Mouse (Mus musculus): ENCODE measurements around the gene Nacc2. TPM values are rescaled to one million over a fixed set of nuclear protein-coding genes. Genes with fewer than 3 reads are reported as not detected.

Nacc2 gene
- polyA plus RNA-seq, 1 experiment from 2014 or later = 6.6 TPM

GRCm38 (mm10) chr2:26141893-26142635 lies 19.0 kb upstream of the Nacc2 start:
- H3K9ac ChIP-seq (ENCODE audit: low read depth, low read length) = no peak overlapping the region
- no peak overlapping the region for H3K4me3 ChIP-seq (ENCODE audit: low read length)
- H3K4me2 ChIP-seq (replicated peaks; ENCODE audit: low read depth, low read length) = no peak overlapping the region
- peaks cover 4% of the 10 kb centered on the region for H3K36me3 ChIP-seq (ENCODE audit: control insufficient read depth, insufficient read depth, low read length)
- peaks cover 21% of the 10 kb centered on the region for H3K4me1 ChIP-seq (ENCODE audit: control insufficient read depth, insufficient read depth, low read length)
- H3K27ac ChIP-seq (ENCODE audit: low read depth, low read length) = no peak overlapping the region
- no peak for ATAC-seq (ENCODE audit: low FRiP score, low TSS enrichment)
- H3K9me3 ChIP-seq (ENCODE audit: control insufficient read depth, low read length) = no peaks in the 10 kb centered on the region
- no peaks in the 10 kb centered on the region for H3K27me3 ChIP-seq (ENCODE audit: control insufficient read depth, insufficient read depth, low read length)
- WGBS = 63% methylated on average over 12 of the region's 12 CpGs

GRCm38 (mm10) chr2:26140903-26141302 lies 17.9 kb upstream of the Nacc2 start:
- Histone ChIP-seq H3K27ac (ENCODE audit: low read depth, low read length) (peak overlapping the region; percentile 52; the same call in 1 of the 2 replicates), H3K4me3 (ENCODE audit: low read length) (peak overlapping the region; percentile 74), H3K9me3 (ENCODE audit: control insufficient read depth, low read length) (no peaks in the 10 kb centered on the region), H3K4me1 (ENCODE audit: control insufficient read depth, insufficient read depth, low read length) (peaks cover 21% of the 10 kb centered on the region), H3K27me3 (ENCODE audit: control insufficient read depth, insufficient read depth, low read length) (no peaks in the 10 kb centered on the region), H3K4me2 (replicated peaks; ENCODE audit: low read depth, low read length) (peak overlapping the region; percentile 74), H3K36me3 (ENCODE audit: control insufficient read depth, insufficient read depth, low read length) (peaks cover 6% of the 10 kb centered on the region), H3K9ac (ENCODE audit: low read depth, low read length) (peak overlapping the region; percentile 84)
- ATAC-seq (ENCODE audit: low FRiP score, low TSS enrichment) = peak; percentile 3
- 15% methylated on average over 6 of the region's 6 CpGs for WGBS

GRCm38 (mm10) chr2:26140292-26140819 lies 17.3 kb upstream of the Nacc2 start:
- ATAC-seq (ENCODE audit: low FRiP score, low TSS enrichment) = peak; percentile 88
- H3K9ac ChIP-seq (ENCODE audit: low read depth, low read length) = peak overlapping the region; percentile 84
- WGBS = under 1% methylated on average over 60 of the region's 60 CpGs

GRCm38 (mm10) chr2:26139545-26140206 lies 16.7 kb upstream of the Nacc2 start:
- Histone ChIP-seq H3K4me2 (replicated peaks; ENCODE audit: low read depth, low read length) (peak overlapping the region; percentile 74), H3K9me3 (ENCODE audit: control insufficient read depth, low read length) (no peaks in the 10 kb centered on the region), H3K4me3 (ENCODE audit: low read length) (peak overlapping the region; percentile 74), H3K27me3 (ENCODE audit: control insufficient read depth, insufficient read depth, low read length) (no peaks in the 10 kb centered on the region), H3K36me3 (ENCODE audit: control insufficient read depth, insufficient read depth, low read length) (peaks cover 6% of the 10 kb centered on the region), H3K9ac (ENCODE audit: low read depth, low read length) (peak overlapping the region; percentile 84), H3K4me1 (ENCODE audit: control insufficient read depth, insufficient read depth, low read length) (peaks cover 15% of the 10 kb centered on the region; the same call in 1 of the 2 replicates), H3K27ac (ENCODE audit: low read depth, low read length) (peak overlapping the region; percentile 92)
- under 1% methylated on average over 42 of the region's 60 CpGs for WGBS
- peak; percentile 71; the same call in 1 of the 2 replicates for ATAC-seq (ENCODE audit: low FRiP score, low TSS enrichment)

More at GRCm38 (mm10) chr2:26140292-26140819, 17.3 kb upstream of the Nacc2 start:
- Histone ChIP-seq H3K27ac (ENCODE audit: low read depth, low read length) (peak overlapping the region; percentile 92), H3K4me1 (ENCODE audit: control insufficient read depth, insufficient read depth, low read length) (peaks cover 18% of the 10 kb centered on the region), H3K9me3 (ENCODE audit: control insufficient read depth, low read length) (no peaks in the 10 kb centered on the region), H3K27me3 (ENCODE audit: control insufficient read depth, insufficient read depth, low read length) (no peaks in the 10 kb centered on the region), H3K36me3 (ENCODE audit: control insufficient read depth, insufficient read depth, low read length) (peaks cover 6% of the 10 kb centered on the region), H3K4me3 (ENCODE audit: low read length) (peak overlapping the region; percentile 74), H3K4me2 (replicated peaks; ENCODE audit: low read depth, low read length) (peak overlapping the region; percentile 74)

GRCm38 (mm10) chr2:26139034-26139544 lies 16.1 kb upstream of the Nacc2 start:
- Histone ChIP-seq H3K36me3 (ENCODE audit: control insufficient read depth, insufficient read depth, low read length) (peaks cover 6% of the 10 kb centered on the region), H3K4me3 (ENCODE audit: low read length) (peak overlapping the region; percentile 74), H3K4me2 (replicated peaks; ENCODE audit: low read depth, low read length) (peak overlapping the region; percentile 74), H3K27ac (ENCODE audit: low read depth, low read length) (peak overlapping the region; percentile 92; the same call in 1 of the 2 replicates), H3K9me3 (ENCODE audit: control insufficient read depth, low read length) (no peaks in the 10 kb centered on the region), H3K9ac (ENCODE audit: low read depth, low read length) (peak overlapping the region; percentile 84; the same call in 1 of the 2 replicates), H3K27me3 (ENCODE audit: control insufficient read depth, insufficient read depth, low read length) (no peaks in the 10 kb centered on the region), H3K4me1 (ENCODE audit: control insufficient read depth, insufficient read depth, low read length) (peaks cover 19% of the 10 kb centered on the region; the same call in 1 of the 2 replicates)
- ATAC-seq (ENCODE audit: low FRiP score, low TSS enrichment) = no peak
- WGBS = 62% methylated on average over 7 of the region's 7 CpGs

- Histone ChIP-seq H3K27me3 (ENCODE audit: control insufficient read depth, insufficient read depth, low read length) (no peaks in the 10 kb centered on the region), H3K4me3 (ENCODE audit: low read length) (peak overlapping the region; percentile 74; the same call in 1 of the 2 replicates), H3K4me1 (ENCODE audit: control insufficient read depth, insufficient read depth, low read length) (peaks cover 25% of the 10 kb centered on the region; the same call in 1 of the 2 replicates), H3K36me3 (ENCODE audit: control insufficient read depth, insufficient read depth, low read length) (peaks cover 6% of the 10 kb centered on the region), H3K9me3 (ENCODE audit: control insufficient read depth, low read length) (no peaks in the 10 kb centered on the region), H3K9ac (ENCODE audit: low read depth, low read length) (peak overlapping the region; percentile 84; the same call in 1 of the 2 replicates), H3K4me2 (replicated peaks; ENCODE audit: low read depth, low read length) (peak overlapping the region; percentile 74; the same call in 1 of the 2 replicates), H3K27ac (ENCODE audit: low read depth, low read length) (peak overlapping the region; percentile 92; the same call in 1 of the 2 replicates)
- whole genome bisulfite sequencing = 83% methylated on average over 31 of the region's 31 CpGs
- no peak for ATAC-seq (ENCODE audit: low FRiP score, low TSS enrichment)
Measured at GRCm38 (mm10) chr2:26138252-26139033, 15.4 kb upstream of the Nacc2 start.

- Histone ChIP-seq H3K27me3 (ENCODE audit: control insufficient read depth, insufficient read depth, low read length) (no peaks in the 10 kb centered on the region), H3K4me3 (ENCODE audit: low read length) (no peak overlapping the region), H3K4me1 (ENCODE audit: control insufficient read depth, insufficient read depth, low read length) (peaks cover 42% of the 10 kb centered on the region), H3K36me3 (ENCODE audit: control insufficient read depth, insufficient read depth, low read length) (peaks cover 6% of the 10 kb centered on the region), H3K9me3 (ENCODE audit: control insufficient read depth, low read length) (no peaks in the 10 kb centered on the region), H3K4me2 (replicated peaks; ENCODE audit: low read depth, low read length) (no peak overlapping the region), H3K9ac (ENCODE audit: low read depth, low read length) (no peak overlapping the region), H3K27ac (ENCODE audit: low read depth, low read length) (no peak overlapping the region)
- ATAC-seq (ENCODE audit: low FRiP score, low TSS enrichment) = no peak
- 91% methylated on average over 2 of the region's 2 CpGs for whole genome bisulfite sequencing
Measured at GRCm38 (mm10) chr2:26134591-26134990, 11.6 kb upstream of the Nacc2 start.
